Mouse (Mus musculus) spleen, adult 2 months (tissue): ENCODE results near the gene Zfp873. TPM values are rescaled to one million over a fixed set of nuclear protein-coding genes. Genes with fewer than 3 reads are reported as not detected.

ENCODE experiments used
- polyA plus RNA-seq: library from polyadenylated mRNA; depleted of rRNA; stranded (reverse); fragments of >200 nt; gene quantifications from 2 replicates; pipeline ENCODE4 v1.2.3, GENCODE M21; 2012; rRNA removed

Zfp873 gene
- polyA plus RNA-seq, 1 experiment, result 1.4 TPM

Other genes with a start within 250 kb of the Zfp873 start
- gene Gm4767, start 235.9 kb upstream of the Zfp873 start, polyA plus RNA-seq, result not detected in 2 replicates
- gene Gm32687, start 184.2 kb upstream of the Zfp873 start, polyA plus RNA-seq, result 0.28 TPM in 1 of 2 replicates, not detected in the other
- gene Zfp781, start 117.6 kb upstream of the Zfp873 start, polyA plus RNA-seq, result 0.02 and 0.07 TPM in 2 replicates
- gene BC024063, start 35.2 kb downstream of the Zfp873 start, polyA plus RNA-seq, result 0.04 and 0.13 TPM in 2 replicates
- gene AU041133, start 79.9 kb downstream of the Zfp873 start, polyA plus RNA-seq, result 0.19 and 0.22 TPM in 2 replicates
- gene Zfp938, start 193.2 kb downstream of the Zfp873 start, polyA plus RNA-seq, result 0.28 and 0.39 TPM in 2 replicates